Mouse (Mus musculus) macrophage (primary cell): ENCODE measurements around the gene Zc3h7b. TPM values are rescaled to one million over a fixed set of nuclear protein-coding genes. Genes with fewer than 3 reads are reported as not detected.

Experiments
- H3K27ac ChIP-seq: fragments of 350-480 bp; formaldehyde crosslinking; 2 replicates; pipeline ENCODE4 v1.9.0; 2021
- H3K36me3 ChIP-seq: fragments of 350-480 bp; formaldehyde crosslinking; 2 replicates; pipeline ENCODE4 v1.9.0; 2021; ENCODE audit errors: inconsistent target
- H3K4me3 ChIP-seq: fragments of 350-480 bp; formaldehyde crosslinking; 2 replicates; pipeline ENCODE4 v1.9.0; 2021; ENCODE audit errors: inconsistent target
- H3K79me2 ChIP-seq: fragments of 350-480 bp; formaldehyde crosslinking; 2 replicates; pipeline ENCODE4 v1.9.0; 2021; ENCODE audit errors: inconsistent target
- WGBS: methylation state at CpG from one replicate; pipeline ENCODE4 v1.1.7; 2026; ENCODE audit warnings: inconsistent platforms; ENCODE audit not compliant: missing documents; 5-methylcytosine and 5-hydroxymethylcytosine counted together
- polyA plus RNA-seq: library from polyadenylated mRNA; stranded (reverse); fragments of 250-400 nt; gene quantifications from 3 replicates; pipeline ENCODE4 v1.2.4, GENCODE M21; 2018; ENCODE audit warnings: inconsistent platforms

Zc3h7b gene
- polyA plus RNA-seq, 1 experiment from 2014 or later: 18.2 TPM

DNA sequence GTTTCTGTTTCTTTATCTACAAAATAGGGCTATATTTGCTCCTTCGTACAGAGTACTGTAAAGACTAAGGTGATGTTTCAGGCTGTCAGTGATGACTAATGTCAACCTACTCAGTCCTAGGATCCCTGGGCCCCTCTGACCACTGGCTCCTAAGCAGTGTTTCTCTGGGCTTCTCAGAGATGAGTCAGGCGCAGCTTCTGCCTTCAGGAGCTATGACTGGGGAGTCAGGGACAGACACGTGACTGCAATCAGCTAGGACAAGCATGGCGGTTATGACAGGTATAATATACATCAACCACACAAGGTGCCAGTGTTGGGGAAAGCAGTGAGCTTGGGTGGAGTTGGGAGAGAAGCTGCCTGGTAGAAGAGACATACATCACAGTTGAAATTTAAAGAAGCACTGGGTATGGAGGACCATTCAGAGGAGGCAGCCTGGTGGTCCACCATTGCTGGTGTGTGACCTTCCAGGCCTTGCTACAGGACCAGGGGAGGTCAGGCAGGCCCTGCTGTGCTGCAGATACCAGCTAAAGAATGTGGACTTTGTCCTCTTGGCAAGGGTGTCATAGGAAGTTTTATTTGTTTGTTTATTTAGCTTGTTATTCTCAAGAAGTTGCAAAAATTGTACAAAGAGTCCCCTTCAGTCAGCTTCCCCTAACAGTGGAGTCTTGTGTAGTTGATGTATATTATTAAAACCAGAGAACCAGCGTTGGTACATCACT, 15.7 kb downstream of the Zc3h7b start:
- H3K27ac ChIP-seq: no peak overlapping the region
- no peaks in the 10 kb centered on the region for H3K79me2 ChIP-seq
- 97% methylated on average over 5 of the region's 5 CpGs for WGBS
- H3K4me3 ChIP-seq: no peak overlapping the region
- H3K36me3 ChIP-seq: no peaks in the 10 kb centered on the region

DNA sequence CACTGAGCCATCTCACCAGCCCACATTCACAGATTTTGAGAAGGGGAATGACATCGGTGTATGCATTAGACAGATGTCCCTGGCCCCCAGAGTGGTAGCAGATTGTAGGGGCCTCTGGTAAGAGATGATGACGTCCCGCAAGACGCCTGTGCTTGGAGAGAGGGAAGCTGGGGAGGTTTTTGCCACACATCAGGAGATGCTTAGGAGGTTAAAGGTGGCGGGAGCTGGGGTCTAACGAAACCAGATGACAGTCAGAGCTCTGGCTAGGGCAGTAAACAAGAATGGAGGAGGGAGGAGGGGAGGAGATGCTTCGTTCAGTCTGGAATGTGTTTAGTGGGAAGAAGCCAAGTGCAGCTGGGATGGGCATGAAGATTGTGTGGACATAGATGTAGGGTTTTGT, 16.5 kb downstream of the Zc3h7b start:
- Histone ChIP-seq H3K27ac (no peak overlapping the region), H3K79me2 (no peaks in the 10 kb centered on the region), H3K36me3 (no peaks in the 10 kb centered on the region), H3K4me3 (no peak overlapping the region)
- WGBS: 98% methylated on average over 7 of the region's 7 CpGs

DNA sequence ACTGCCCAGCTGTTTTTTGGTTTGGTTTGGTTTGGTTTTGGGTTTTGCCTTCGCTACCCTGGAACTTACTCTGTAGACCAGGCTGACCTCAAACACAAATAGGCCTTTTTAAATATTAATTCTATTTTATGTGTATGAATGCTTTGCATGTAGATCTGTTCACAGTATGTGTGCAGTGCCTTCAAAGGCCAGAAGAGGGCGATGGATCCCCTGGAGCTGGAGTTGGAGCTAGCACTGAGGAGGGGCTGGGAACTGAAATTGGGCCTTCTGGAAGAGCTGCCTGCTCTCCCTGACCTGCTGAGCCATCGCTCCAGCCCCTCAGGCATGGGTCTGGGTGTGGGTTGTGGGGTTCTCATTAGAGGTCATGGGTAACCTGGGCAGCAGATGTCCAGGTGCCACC, 17.1 kb downstream of the Zc3h7b start:
- Histone ChIP-seq H3K4me3 (no peak overlapping the region), H3K36me3 (no peaks in the 10 kb centered on the region), H3K27ac (no peak overlapping the region), H3K79me2 (no peaks in the 10 kb centered on the region)
- 89% methylated on average over 3 of the region's 3 CpGs for WGBS

DNA sequence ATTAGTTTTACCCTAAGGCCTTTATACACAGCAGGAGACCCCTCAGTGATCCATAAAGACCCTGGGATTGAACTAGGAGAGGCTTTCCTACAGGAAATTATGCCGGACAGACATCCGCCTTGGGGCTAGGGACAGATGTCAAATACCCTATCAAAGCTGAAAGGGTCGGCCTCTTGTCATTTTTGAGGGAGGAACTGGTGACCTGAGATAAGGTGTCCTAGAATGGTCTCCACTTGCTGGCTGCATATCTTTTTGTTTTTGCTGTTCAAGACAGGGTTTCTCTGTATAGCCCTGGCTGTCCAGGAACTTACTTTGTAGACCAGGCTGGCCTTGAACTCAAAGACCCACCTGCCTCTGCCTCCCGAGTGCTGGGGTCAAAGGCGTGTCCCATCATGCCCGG, 19.7 kb downstream of the Zc3h7b start:
- 93% methylated on average over 6 of the region's 6 CpGs for WGBS
- no peaks in the 10 kb centered on the region for H3K79me2 ChIP-seq
- no peak overlapping the region for H3K27ac ChIP-seq
- H3K4me3 ChIP-seq: no peak overlapping the region
- H3K36me3 ChIP-seq: no peaks in the 10 kb centered on the region

DNA sequence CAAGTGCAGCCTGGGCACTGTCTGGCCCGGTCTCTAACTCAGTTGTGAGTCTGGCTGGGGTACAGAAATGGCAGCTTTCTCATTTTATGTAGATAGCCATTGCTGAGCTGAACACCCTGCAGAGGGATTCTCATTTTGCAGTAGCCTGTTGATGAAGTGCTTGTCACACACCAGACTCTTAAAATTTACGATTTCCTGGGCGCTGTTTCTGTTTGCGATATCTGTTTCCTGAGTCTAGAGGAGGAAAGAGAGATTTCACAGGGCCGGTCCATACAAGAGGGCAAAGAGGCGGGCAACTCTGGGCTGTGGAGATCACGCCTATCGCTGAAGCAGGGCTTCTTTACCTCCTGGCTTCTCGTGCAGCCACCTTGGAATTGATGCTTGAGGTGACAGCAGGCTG, 20.8 kb downstream of the Zc3h7b start:
- H3K36me3 ChIP-seq: no peaks in the 10 kb centered on the region
- H3K79me2 ChIP-seq: no peaks in the 10 kb centered on the region
- no peak overlapping the region for H3K4me3 ChIP-seq
- 75% methylated on average over 9 of the region's 9 CpGs for WGBS
- no peak overlapping the region for H3K27ac ChIP-seq

DNA sequence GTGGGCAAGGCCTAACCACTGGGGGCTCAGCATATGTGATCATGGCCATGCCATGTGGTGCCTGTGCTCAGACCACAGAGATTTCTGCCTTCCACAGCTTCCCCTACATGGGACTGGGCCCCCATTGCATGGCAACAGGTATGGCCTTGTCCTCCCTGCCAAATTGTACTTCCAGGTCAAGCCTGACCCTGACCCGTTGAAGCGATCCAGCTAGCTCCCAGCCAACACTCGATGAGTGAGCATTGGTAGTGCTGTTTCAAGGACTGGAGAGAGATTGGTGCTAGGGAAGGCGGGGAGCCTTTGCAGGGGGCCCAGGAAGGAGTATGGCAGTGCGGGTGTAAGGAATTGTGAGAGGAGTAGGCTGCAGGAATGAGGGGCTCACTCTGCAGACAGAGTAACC, 21.6 kb downstream of the Zc3h7b start:
- no peak overlapping the region for H3K4me3 ChIP-seq
- H3K79me2 ChIP-seq: no peaks in the 10 kb centered on the region
- 93% methylated on average over 5 of the region's 5 CpGs for WGBS
- H3K36me3 ChIP-seq: no peaks in the 10 kb centered on the region
- no peak overlapping the region for H3K27ac ChIP-seq

DNA sequence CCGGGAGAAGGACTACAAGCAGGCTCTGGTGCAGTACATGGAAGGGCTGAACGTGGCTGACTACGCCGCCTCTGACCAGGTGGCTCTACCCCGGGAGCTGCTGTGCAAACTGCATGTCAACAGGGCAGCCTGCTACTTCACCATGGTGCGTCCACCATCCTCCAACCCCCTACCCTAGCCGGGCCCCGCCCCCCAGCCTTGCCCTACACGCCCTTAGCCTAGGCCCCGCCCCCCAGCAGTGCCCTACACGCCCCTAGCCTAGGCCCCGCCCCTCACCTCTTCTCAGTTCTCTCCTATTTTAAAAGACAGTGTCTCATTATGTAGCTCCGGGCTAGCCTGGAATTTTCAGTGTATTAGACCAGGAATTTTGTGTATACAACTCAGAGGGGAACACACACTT, 24.2 kb downstream of the Zc3h7b start:
- Histone ChIP-seq H3K27ac (no peak overlapping the region), H3K4me3 (no peak overlapping the region), H3K79me2 (no peaks in the 10 kb centered on the region), H3K36me3 (no peaks in the 10 kb centered on the region)
- WGBS: 84% methylated on average over 10 of the region's 13 CpGs

DNA sequence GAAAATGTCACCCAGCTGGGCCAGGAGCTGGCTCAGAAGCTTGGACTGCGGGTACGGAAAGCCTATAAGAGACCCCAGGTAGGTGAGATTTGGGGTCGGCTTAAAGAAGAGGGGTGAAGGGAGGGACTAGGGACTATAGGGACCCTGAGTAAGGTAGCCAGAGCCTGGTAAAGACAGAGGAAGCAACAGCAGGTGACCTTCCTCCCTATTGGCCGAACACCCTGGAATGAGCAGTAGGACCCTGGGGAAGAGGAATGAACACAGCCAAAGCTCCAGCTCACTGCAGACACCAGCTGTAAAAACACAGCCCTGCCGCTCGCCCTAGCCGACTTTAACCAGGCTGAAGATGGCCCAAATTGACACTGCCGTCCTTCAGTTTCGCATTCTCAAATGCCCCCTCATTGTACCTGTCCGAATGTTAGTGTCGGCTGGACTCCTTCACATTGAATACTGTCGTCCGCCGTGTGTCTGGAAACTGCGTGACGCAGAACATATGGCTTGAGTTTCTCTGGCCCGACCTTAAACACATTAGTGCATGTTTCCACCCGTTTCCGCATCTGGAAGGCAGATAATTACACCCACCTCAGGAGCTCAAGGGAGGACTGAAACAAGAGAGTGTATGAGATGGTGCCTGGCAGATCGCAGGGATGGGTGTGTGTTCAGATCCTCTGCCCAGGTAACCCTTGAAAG, 27.7 kb downstream of the Zc3h7b start:
- no peaks in the 10 kb centered on the region for H3K79me2 ChIP-seq
- H3K36me3 ChIP-seq: no peaks in the 10 kb centered on the region
- no peak overlapping the region for H3K27ac ChIP-seq
- WGBS: 96% methylated on average over 20 of the region's 20 CpGs
- no peak overlapping the region for H3K4me3 ChIP-seq

DNA sequence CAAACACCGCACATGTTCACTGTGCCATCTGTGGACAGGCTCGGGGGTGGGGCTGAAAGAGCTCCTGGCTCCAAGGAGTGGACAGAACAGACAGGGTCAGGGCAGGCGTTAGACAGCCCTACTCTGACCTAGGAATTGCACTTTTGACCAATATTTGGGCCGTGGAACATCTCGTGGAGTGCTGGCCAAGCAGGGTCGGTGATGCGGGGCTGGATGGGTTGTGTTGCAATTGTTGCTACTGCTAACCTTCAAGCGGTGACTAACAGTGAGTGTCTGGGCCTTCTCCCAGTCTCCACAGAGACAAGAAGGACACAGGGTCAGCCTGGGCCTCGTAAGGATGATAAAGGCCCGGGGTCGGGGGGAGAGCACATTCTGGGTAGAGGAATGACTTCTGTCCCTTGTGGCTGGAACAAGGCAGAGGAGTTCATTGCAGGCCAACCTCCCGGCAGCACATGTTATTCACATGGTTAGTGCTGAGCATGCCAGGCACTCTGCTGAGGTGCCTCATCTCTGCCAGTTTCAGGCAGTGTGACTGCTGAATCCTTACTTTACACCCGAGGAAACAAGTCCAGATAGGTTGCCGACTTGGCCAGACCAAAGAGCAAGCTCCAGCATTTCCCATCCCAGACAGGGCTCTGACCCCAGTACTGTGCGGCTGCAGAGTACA, 29.8 kb downstream of the Zc3h7b start:
- H3K79me2 ChIP-seq: no peaks in the 10 kb centered on the region
- H3K27ac ChIP-seq: no peak overlapping the region
- H3K36me3 ChIP-seq: 0 out of 2 replicates have a peak, but pooled peaks cover 11% of the 10 kb centered on the region
- H3K4me3 ChIP-seq: no peak overlapping the region
- WGBS: 95% methylated on average over 15 of the region's 15 CpGs

DNA sequence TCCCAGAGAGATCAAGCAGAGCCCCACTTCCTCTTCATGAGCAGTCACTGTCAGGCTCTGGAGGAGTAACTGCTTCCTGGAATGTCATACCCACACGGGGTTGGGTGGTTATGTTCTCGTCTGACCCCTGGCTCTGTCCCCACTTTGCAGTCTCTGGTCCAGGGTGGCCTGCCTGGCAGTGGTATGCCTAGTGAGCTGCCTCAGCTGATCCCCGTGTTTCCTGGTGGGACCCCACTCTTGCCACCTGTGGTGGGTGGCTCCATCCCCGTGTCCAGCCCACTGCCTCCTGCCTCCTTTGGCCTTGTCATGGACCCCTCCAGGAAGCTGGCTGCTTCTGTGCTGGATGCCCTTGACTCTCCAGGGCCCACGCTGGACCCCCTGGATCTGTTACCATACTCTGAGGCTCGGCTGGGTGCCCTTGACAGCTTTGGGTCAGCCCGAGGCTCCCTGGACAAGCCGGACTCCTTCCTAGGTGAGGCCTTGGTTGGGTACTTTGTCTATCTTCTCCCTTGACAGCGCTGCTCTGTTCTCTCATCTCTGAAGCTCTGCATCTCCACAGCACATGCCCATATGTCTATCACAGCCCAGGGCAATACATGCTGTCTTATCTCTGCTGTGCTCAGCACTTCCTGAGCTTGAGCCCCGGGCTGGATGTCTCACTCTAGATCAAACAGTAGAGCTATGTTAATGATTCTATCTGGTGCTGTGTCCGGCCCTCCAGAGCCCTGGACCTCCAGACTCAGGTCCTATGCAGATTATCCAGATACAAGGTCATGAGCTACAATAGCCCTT, 32.0 kb downstream of the Zc3h7b start:
- H3K4me3 ChIP-seq: no peak overlapping the region
- WGBS: 86% methylated on average over 11 of the region's 11 CpGs
- no peaks in the 10 kb centered on the region for H3K79me2 ChIP-seq
- 0 out of 2 replicates have a peak, but pooled peaks cover 20% of the 10 kb centered on the region for H3K36me3 ChIP-seq
- no peak overlapping the region for H3K27ac ChIP-seq

DNA sequence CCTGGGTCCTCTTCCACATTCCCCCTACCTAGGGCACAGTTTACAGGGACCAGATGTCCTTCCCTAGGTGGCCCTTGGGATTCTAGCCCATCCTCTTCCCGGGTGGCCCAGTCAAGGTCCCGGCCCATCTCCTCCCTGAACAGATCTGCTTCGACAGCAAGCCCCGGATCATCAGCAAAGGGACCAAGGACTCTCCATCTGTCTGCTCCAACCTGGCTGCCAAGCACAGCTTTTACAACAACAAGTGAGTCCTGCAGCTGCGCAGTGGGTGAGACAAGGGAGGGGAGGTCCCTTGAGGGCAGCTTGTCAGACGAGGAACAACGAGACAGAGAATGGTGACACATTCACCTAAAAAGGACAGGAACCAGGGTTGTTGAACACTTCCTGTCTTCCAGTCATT, 37.0 kb downstream of the Zc3h7b start:
- H3K36me3 ChIP-seq: peaks cover 27% of the 10 kb centered on the region; the same call in 1 of the 2 replicates
- H3K4me3 ChIP-seq: no peak overlapping the region
- H3K27ac ChIP-seq: no peak overlapping the region
- 89% methylated on average over 7 of the region's 7 CpGs for WGBS
- H3K79me2 ChIP-seq: no peaks in the 10 kb centered on the region

DNA sequence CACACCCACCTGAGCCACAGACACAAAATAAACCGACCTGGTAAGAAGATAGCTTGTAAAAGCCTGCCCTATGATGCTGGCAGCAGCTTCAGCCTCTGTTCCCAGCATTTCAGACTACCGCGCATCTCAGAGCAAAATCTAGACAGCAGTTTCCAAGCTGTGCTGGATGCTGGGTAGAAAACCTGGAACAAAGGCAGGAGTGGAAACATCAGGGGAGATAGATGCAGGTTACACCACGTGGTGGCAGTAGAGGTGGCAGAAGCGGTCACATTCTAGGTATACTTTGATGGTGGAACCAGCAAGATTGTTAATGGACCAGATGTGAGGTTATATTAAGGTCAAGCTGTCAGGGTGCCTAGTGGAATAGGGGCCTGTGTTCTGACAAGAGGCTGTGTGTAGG, 39.9 kb downstream of the Zc3h7b start:
- no peak overlapping the region for H3K4me3 ChIP-seq
- 79% methylated on average over 5 of the region's 5 CpGs for WGBS
- no peaks in the 10 kb centered on the region for H3K79me2 ChIP-seq
- H3K36me3 ChIP-seq: peaks cover 22% of the 10 kb centered on the region; the same call in 1 of the 2 replicates
- no peak overlapping the region for H3K27ac ChIP-seq

DNA sequence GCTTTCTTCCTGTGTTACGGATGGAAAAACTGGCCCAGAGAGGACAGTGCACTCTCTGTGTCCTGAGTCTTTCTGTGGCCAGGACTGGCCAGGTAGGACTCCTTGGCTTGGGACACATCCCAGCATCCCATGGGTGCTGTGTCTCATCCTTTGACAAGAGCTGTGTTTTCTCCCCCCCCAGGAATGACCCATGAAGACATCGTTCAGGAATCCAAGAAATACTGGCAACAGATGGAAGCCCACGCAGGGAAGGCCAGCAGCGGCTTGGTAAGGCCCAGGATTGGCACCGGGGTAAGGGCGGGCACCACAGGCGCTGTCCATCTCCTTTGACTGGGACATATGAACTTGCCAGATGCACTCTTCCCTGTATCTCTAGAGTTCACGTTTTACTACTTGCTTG, 40.8 kb downstream of the Zc3h7b start:
- Histone ChIP-seq H3K27ac (no peak overlapping the region), H3K36me3 (peaks cover 14% of the 10 kb centered on the region; the same call in 1 of the 2 replicates), H3K79me2 (no peaks in the 10 kb centered on the region), H3K4me3 (no peak overlapping the region)
- 96% methylated on average over 8 of the region's 8 CpGs for WGBS

DNA sequence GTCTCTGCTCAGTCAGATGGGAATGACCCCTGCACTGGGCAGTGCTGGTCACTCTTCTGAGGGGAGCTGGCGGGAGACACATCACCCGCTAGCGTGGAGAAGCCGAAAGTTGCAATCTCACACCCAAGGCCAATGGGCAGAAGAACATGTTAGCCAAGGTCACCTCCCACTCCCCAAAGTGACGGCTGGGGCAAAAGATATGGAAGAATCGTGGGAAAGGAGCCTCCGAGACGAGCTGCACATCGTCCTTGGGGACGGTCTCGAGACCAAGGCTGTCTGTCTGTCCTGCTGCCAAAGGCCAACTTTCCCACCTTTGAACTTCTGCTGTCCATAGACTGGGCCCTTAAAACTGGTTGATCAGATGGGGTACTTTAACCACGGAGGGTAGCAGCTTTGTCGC, 42.7 kb downstream of the Zc3h7b start:
- H3K36me3 ChIP-seq: peaks cover 14% of the 10 kb centered on the region; the same call in 1 of the 2 replicates
- WGBS: 94% methylated on average over 13 of the region's 13 CpGs
- H3K27ac ChIP-seq: no peak overlapping the region
- H3K4me3 ChIP-seq: no peak overlapping the region
- no peaks in the 10 kb centered on the region for H3K79me2 ChIP-seq
